Mouse (Mus musculus) stomach, embryonic 15.5 days (tissue): ENCODE results near the gene Dact2. TPM values are rescaled to one million over a fixed set of nuclear protein-coding genes. Genes with fewer than 3 reads are reported as not detected.

Experiments used
- polyA plus RNA-seq: library from polyadenylated mRNA; unstranded; fragments of >200 nt; fragmentation: Nextera tagmentation; extraction: Ambion mirVana; gene quantifications from 2 replicates; pipeline ENCODE4 v1.2.1, GENCODE M21; 2015

Dact2 gene
- polyA plus RNA-seq, 1 experiment from 2014 or later, result 5.2 TPM

Other genes starting within 250 kb of the Dact2 start
- not detected in 2 replicates for gene Gm7356, start 200.6 kb downstream of the Dact2 start, polyA plus RNA-seq
- gene Gm7358, start 144.8 kb downstream of the Dact2 start, polyA plus RNA-seq, result not detected in 2 replicates
- gene Smoc2, start 75.2 kb upstream of the Dact2 start, polyA plus RNA-seq, result 121 TPM in 2 replicates